ENCODE assay signal across 27 mouse cellular contexts in the genomic region with DNA sequence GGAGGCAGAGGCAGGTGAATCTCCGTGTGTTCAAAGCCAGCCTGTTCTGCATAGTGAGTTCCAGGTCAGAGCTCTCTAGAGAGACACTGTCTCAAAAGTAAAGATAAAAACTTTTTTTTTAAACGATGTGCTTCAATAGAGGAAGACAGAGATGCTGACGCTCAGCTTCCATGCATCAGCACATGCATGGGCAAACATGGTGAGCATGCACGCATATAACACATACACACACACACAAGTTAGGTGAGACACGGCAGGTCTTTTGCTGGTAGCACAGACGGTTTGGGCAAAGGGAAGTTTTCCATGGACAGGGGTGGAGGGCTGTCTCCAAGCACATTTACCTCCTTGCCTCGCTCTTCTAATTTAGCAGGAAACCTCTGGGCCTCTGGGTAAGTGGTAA. TPM values are rescaled to one million over a fixed set of nuclear protein-coding genes. Genes with fewer than 3 reads are reported as not detected.
A peak's percentile ranks its signal among the peaks of the same experiment; 100 is the strongest.
DNase-seq lines count a peak whose midpoint lies in the region; ATAC-seq and TF ChIP-seq lines count a peak whose summit lies in the region.
"Had no signal": no experiment of that assay in that cellular context is flagged by ENCODE, and none has a peak within 500 bp of the region (broad histone marks: within the 10 kb centered on the region; RNA-seq: fewer than 3 reads in every experiment).

No protein-coding gene starts in this region.

- TF ChIP-seq EP300 in MEL (IDR thresholded peaks at IDR 0.05; ENCODE audit: low read depth in 1 of 2, low read length in 2 of 2): no peak

- DNase-seq in testis, postnatal 14 days (ENCODE audit: low spot score): no peak
- no peak for DNase-seq in MEL (ENCODE audit: low read depth, low spot score)
- no peak for DNase-seq in cerebellum, postnatal 14 days
- DNase-seq: adrenal gland, adult 8-10 months; adrenal gland, postnatal 14 days; adrenal gland, postnatal 36 days; cerebellum, adult 11-12 months; cerebellum, adult 2 months; cerebellum, adult 9-10 months; cerebellum, postnatal 10 days; cerebellum, postnatal 36 days; embryo, embryonic 11 days had no signal

- TF ChIP-seq POLR2A in testis, adult 2 months (IDR thresholded peaks at IDR 0.05; ENCODE audit: control insufficient read depth, low read depth, low read length): no peak
- no peak for TF ChIP-seq POLR2A in MEL (IDR thresholded peaks at IDR 0.05; ENCODE audit: control insufficient read depth in 1 of 2, insufficient read depth in 1 of 2, low read depth in 1 of 2, low read length in 2 of 2, poor library complexity in 1 of 2)

- WGBS in intestine, embryonic 16.5 days: 91% methylated on average over 7 of the region's 7 CpGs

- H3K79me2 ChIP-seq in MEL (ENCODE audit: control insufficient read depth, insufficient read depth, low read length, poor library complexity): no peaks in the 10 kb centered on the region

- H3K4me1 ChIP-seq in testis, adult 2 months (ENCODE audit: control insufficient read depth, insufficient read depth, low read length): no peaks in the 10 kb centered on the region
- H3K4me1 ChIP-seq in MEL (ENCODE audit: control insufficient read depth in 1 of 2, insufficient read depth in 2 of 2, low read length in 2 of 2): peaks cover 0 to 6% of the 10 kb centered on the region in 2 experiments; a peak in 1 of 4 replicates
- no peaks in the 10 kb centered on the region for H3K4me1 ChIP-seq in intestine, embryonic 16.5 days (ENCODE audit: control insufficient read depth, insufficient read depth, low read length)
- H3K4me1 ChIP-seq: embryonic facial prominence, embryonic 15.5 days; forebrain, embryonic 12.5 days had no signal

- H3K27ac ChIP-seq in testis, adult 2 months (ENCODE audit: control insufficient read depth, insufficient read depth, low read depth, low read length): no peak overlapping the region
- H3K27ac ChIP-seq in MEL (ENCODE audit: control insufficient read depth, low read depth, low read length): no peak overlapping the region
- H3K27ac ChIP-seq in intestine, embryonic 16.5 days (ENCODE audit: low read length): no peak overlapping the region
- H3K27ac ChIP-seq: embryonic facial prominence, embryonic 13.5 days; embryonic facial prominence, embryonic 15.5 days; forebrain, embryonic 10.5 days; forebrain, embryonic 12.5 days had no signal

- TF ChIP-seq RAD21 in MEL (IDR thresholded peaks at IDR 0.05; ENCODE audit: low read depth, low read length): no peak

- H3K4me3 ChIP-seq in testis, adult 2 months (ENCODE audit: control insufficient read depth, low read depth, low read length): peak overlapping the region; percentile 35
- H3K4me3 ChIP-seq in MEL (ENCODE audit: control insufficient read depth in 1 of 2, insufficient read depth in 1 of 2, low read depth in 2 of 2, low read length in 2 of 2): no peak overlapping the region
- H3K4me3 ChIP-seq in intestine, embryonic 16.5 days (ENCODE audit: low read length): no peak overlapping the region
- H3K4me3 ChIP-seq: embryonic facial prominence, embryonic 13.5 days; embryonic facial prominence, embryonic 15.5 days; erythroblast, embryonic 14.5 days; forebrain, embryonic 10.5 days; forebrain, embryonic 12.5 days had no signal

- H3K36me3 ChIP-seq in testis, adult 2 months (ENCODE audit: control insufficient read depth, insufficient read depth, low read length): no peaks in the 10 kb centered on the region
- H3K36me3 ChIP-seq in MEL (ENCODE audit: control insufficient read depth in 1 of 2, insufficient read depth in 2 of 2, low read length in 2 of 2): no peaks in the 10 kb centered on the region; a peak in 1 of 4 replicates
- no peaks in the 10 kb centered on the region for H3K36me3 ChIP-seq in intestine, embryonic 16.5 days (ENCODE audit: control insufficient read depth, insufficient read depth, low read length)
- H3K36me3 ChIP-seq: embryonic facial prominence, embryonic 13.5 days; embryonic facial prominence, embryonic 15.5 days; forebrain, embryonic 10.5 days; forebrain, embryonic 12.5 days; G1E had no signal

- no peak for ATAC-seq in intestine, embryonic 16.5 days
- ATAC-seq: activated CD4-positive, CD25-positive, alpha-beta regulatory T cell, adult 4 months; forebrain, embryonic 14.5 days; forebrain, embryonic 16.5 days had no signal

- no peak for TF ChIP-seq CTCF in testis, adult 2 months (IDR thresholded peaks at IDR 0.05; ENCODE audit: control insufficient read depth, insufficient read depth, insufficient replicate concordance, low read depth, low read length)
- no peak for TF ChIP-seq CTCF in MEL (IDR thresholded peaks at IDR 0.05 in 2 of 3, conservative IDR thresholded peaks at IDR 0.05 in 1 of 3; ENCODE audit: control insufficient read depth in 1 of 3, insufficient read depth in 1 of 3, low read depth in 2 of 3, low read length in 3 of 3, poor library complexity in 1 of 3, severe bottlenecking in 1 of 3)

- H3K9ac ChIP-seq in MEL (ENCODE audit: control insufficient read depth, low read depth, low read length, poor library complexity, severe bottlenecking): no peak overlapping the region
- H3K9ac ChIP-seq in intestine, embryonic 16.5 days (ENCODE audit: low read depth, low read length): no peak overlapping the region
- H3K9ac ChIP-seq: embryonic facial prominence, embryonic 13.5 days; embryonic facial prominence, embryonic 15.5 days; forebrain, embryonic 12.5 days had no signal

- H3K27me3 ChIP-seq in testis, adult 2 months (ENCODE audit: control insufficient read depth, insufficient read depth, low read length): no peaks in the 10 kb centered on the region
- peaks cover under 1 to 2% of the 10 kb centered on the region in 2 experiments; a peak in 2 of 4 replicates for H3K27me3 ChIP-seq in MEL (ENCODE audit: control insufficient read depth in 1 of 2, insufficient read depth in 2 of 2, low read length in 2 of 2)
- no peaks in the 10 kb centered on the region for H3K27me3 ChIP-seq in intestine, embryonic 16.5 days (replicated peaks; ENCODE audit: control insufficient read depth, insufficient read depth, low read length)
- H3K27me3 ChIP-seq: embryonic facial prominence, embryonic 13.5 days; embryonic facial prominence, embryonic 15.5 days; forebrain, embryonic 12.5 days had no signal

- H3K9me3 ChIP-seq in MEL (replicated peaks; ENCODE audit: insufficient read depth, low read length): no peaks in the 10 kb centered on the region
- no peaks in the 10 kb centered on the region for H3K9me3 ChIP-seq in intestine, embryonic 16.5 days (ENCODE audit: control insufficient read depth, low read length)
- H3K9me3 ChIP-seq: embryonic facial prominence, embryonic 13.5 days; embryonic facial prominence, embryonic 15.5 days; forebrain, embryonic 10.5 days; forebrain, embryonic 12.5 days; G1E had no signal

- H3K4me2 ChIP-seq in intestine, embryonic 16.5 days (ENCODE audit: low read depth, low read length): no peak overlapping the region
- H3K4me2 ChIP-seq: embryonic facial prominence, embryonic 13.5 days; embryonic facial prominence, embryonic 15.5 days; forebrain, embryonic 12.5 days had no signal

TF ChIP-seq in MEL, 35 proteins besides CTCF, POLR2A, EP300 and RAD21:
- TF ChIP-seq ZC3H11A (IDR thresholded peaks at IDR 0.05; ENCODE audit: low read depth, low read length) (no peak), TBP (IDR thresholded peaks at IDR 0.05; ENCODE audit: low read depth, low read length) (peak; percentile 52; the same call in 1 of the 2 replicates)

RNA-seq across cellular contexts. Expression of gene Fam71f1, which starts 3.2 kb away (rescaled TPM):
- polyA plus RNA-seq in testis, adult 2 months (2012; rRNA removed): 369 and 372 TPM in 2 replicates
- total RNA-seq in MEL (2012; rRNA removed): not detected in 2 replicates
- polyA plus RNA-seq in MEL (2012; ENCODE audit: insufficient read depth in 1 of 2, insufficient read length in 2 of 2, low read depth in 1 of 2, low replicate concordance in 2 of 2, missing spikeins in 1 of 2): under 1 TPM in 1 of 2 experiments, not detected in 1; 0.13 TPM
- polyA plus RNA-seq in intestine, embryonic 16.5 days (2015; fragmentation: Nextera tagmentation; extraction: Ambion mirVana): not detected in 2 replicates
- total RNA-seq: adrenal gland, adult 18-20 months; adrenal gland, adult 8-10 months; adrenal gland, postnatal 14 days; adrenal gland, postnatal 36 days; common myeloid progenitor, adult 5-6 weeks had no signal
- polyA plus RNA-seq: activated CD4-positive, CD25-positive, alpha-beta regulatory T cell, adult 4 months; cerebellum, adult 2 months; embryonic facial prominence, embryonic 11.5 days; embryonic facial prominence, embryonic 13.5 days; embryonic facial prominence, embryonic 15.5 days; erythroblast, embryonic 14.5 days; forebrain, embryonic 10.5 days; forebrain, embryonic 12.5 days; forebrain, embryonic 14.5 days; forebrain, embryonic 16.5 days; frontal cortex, adult 2 months; G1E had no signal

RNA-seq across cellular contexts. Expression of gene Calu, which starts 25.7 kb away (rescaled TPM):
- 12.0 and 13.5 TPM in 2 replicates for polyA plus RNA-seq in testis, adult 2 months (2012; rRNA removed)
- total RNA-seq in MEL (2012; rRNA removed): 80.4 and 98.0 TPM in 2 replicates
- polyA plus RNA-seq in MEL (2012; ENCODE audit: insufficient read depth in 1 of 2, insufficient read length in 2 of 2, low read depth in 1 of 2, low replicate concordance in 2 of 2, missing spikeins in 1 of 2): 100 to 1,000 TPM in 1 of 2 experiments, 10 to 100 TPM in 1; 79.4 to 419 TPM
- polyA plus RNA-seq in intestine, embryonic 16.5 days (2015; fragmentation: Nextera tagmentation; extraction: Ambion mirVana): 276 and 282 TPM in 2 replicates

RNA-seq across cellular contexts. Expression of gene Fam71f2, which starts 42.8 kb away (rescaled TPM):
- polyA plus RNA-seq in testis, adult 2 months (2012; rRNA removed): 1,251 and 1,390 TPM in 2 replicates
- total RNA-seq in MEL (2012; rRNA removed): 0.23 TPM in 1 of 2 replicates, not detected in the other
- under 1 TPM in 1 of 2 experiments, not detected in 1; 0.84 TPM for polyA plus RNA-seq in MEL (2012; ENCODE audit: insufficient read depth in 1 of 2, insufficient read length in 2 of 2, low read depth in 1 of 2, low replicate concordance in 2 of 2, missing spikeins in 1 of 2)
- polyA plus RNA-seq in intestine, embryonic 16.5 days (2015; fragmentation: Nextera tagmentation; extraction: Ambion mirVana): 0.13 and 0.29 TPM in 2 replicates
- total RNA-seq: adrenal gland, adult 18-20 months; adrenal gland, postnatal 14 days; adrenal gland, postnatal 36 days; common myeloid progenitor, adult 5-6 weeks had no signal
- polyA plus RNA-seq: erythroblast, embryonic 14.5 days; G1E had no signal

RNA-seq across cellular contexts. Expression of gene Hilpda, which starts 49.9 kb away (rescaled TPM):
- 54.0 and 56.2 TPM in 2 replicates for polyA plus RNA-seq in testis, adult 2 months (2012; rRNA removed)
- 15.6 and 18.1 TPM in 2 replicates for total RNA-seq in MEL (2012; rRNA removed)
- 10 to 100 TPM in 1 of 2 experiments, not detected in 1; 17.0 TPM for polyA plus RNA-seq in MEL (2012; ENCODE audit: insufficient read depth in 1 of 2, insufficient read length in 2 of 2, low read depth in 1 of 2, low replicate concordance in 2 of 2, missing spikeins in 1 of 2)
- 27.0 and 27.8 TPM in 2 replicates for polyA plus RNA-seq in intestine, embryonic 16.5 days (2015; fragmentation: Nextera tagmentation; extraction: Ambion mirVana)

Comparison
In these comparisons a context has a peak if more than half of its experiments do, and no peak if none do; other contexts are left out.
1. RNA of gene Fam71f1, which starts 3.2 kb away (polyA plus RNA-seq): 369 to 372 TPM in testis, adult 2 months; 0.13 TPM in MEL and not detected in intestine, embryonic 16.5 days; every median in the first group is over 100 times any median in the second.
2. RNA of gene Fam71f2, which starts 42.8 kb away (polyA plus RNA-seq): 1,251 to 1,390 TPM in testis, adult 2 months; 0.84 TPM in MEL and 0.13 to 0.29 TPM in intestine, embryonic 16.5 days; every median in the first group is over 100 times any median in the second.